Mouse (Mus musculus) stomach, embryonic 15.5 days (tissue): ENCODE data around the gene Grin1. TPM values are rescaled to one million over a fixed set of nuclear protein-coding genes. Genes with fewer than 3 reads are reported as not detected.

Experiments used
- ATAC-seq: fragments of 200-750 bp; cut with Nextera tagmentation; 2 replicates; pipeline ENCODE4 v1.8.0; 2017; ENCODE audit warnings: low read depth, moderate number of reproducible peaks, moderate TSS enrichment; ENCODE audit not compliant: insufficient read depth, low FRiP score
- H3K27ac ChIP-seq: fragments of 300-500 bp; sonication (generic); 2 replicates; pipeline ENCODE4 v1.5.1; 2015; ENCODE audit warnings: mild to moderate bottlenecking, inconsistent platforms
- H3K27me3 ChIP-seq: fragments of 300-500 bp; sonication (generic); replicated peaks from 2 replicates; pipeline ENCODE4 v1.6.1; 2015; ENCODE audit warnings: inconsistent platforms
- H3K36me3 ChIP-seq: fragments of 300-500 bp; sonication (generic); 2 replicates; pipeline ENCODE4 v1.6.1; 2015; ENCODE audit warnings: inconsistent platforms
- H3K4me1 ChIP-seq: fragments of 300-500 bp; sonication (generic); 2 replicates; pipeline ENCODE4 v1.6.1; 2015; ENCODE audit warnings: inconsistent platforms
- H3K4me2 ChIP-seq: fragments of 300-500 bp; sonication (generic); 2 replicates; pipeline ENCODE4 v1.6.1; 2015; ENCODE audit warnings: mild to moderate bottlenecking, inconsistent platforms
- H3K4me3 ChIP-seq: fragments of 300-500 bp; sonication (generic); replicated peaks from 2 replicates; pipeline ENCODE4 v1.5.1; 2015; ENCODE audit warnings: inconsistent platforms
- H3K9ac ChIP-seq: fragments of 300-500 bp; sonication (generic); 2 replicates; pipeline ENCODE4 v1.6.1; 2015; ENCODE audit warnings: inconsistent platforms
- H3K9me3 ChIP-seq: fragments of 300-500 bp; sonication (generic); 2 replicates; pipeline ENCODE4 v1.6.1; 2016; ENCODE audit warnings: inconsistent platforms
- WGBS: fragments of 180-500 bp; shearing (Covaris S2); methylation state at CpG from one replicate; pipeline ENCODE4 v1.1.7; 2015; 5-methylcytosine and 5-hydroxymethylcytosine counted together
- polyA plus RNA-seq: library from polyadenylated mRNA; unstranded; fragments of >200 nt; fragmentation: Nextera tagmentation; extraction: Ambion mirVana; gene quantifications from 2 replicates; pipeline ENCODE4 v1.2.1, GENCODE M21; 2015

Grin1 gene
- polyA plus RNA-seq, 1 experiment from 2014 or later: 1.9 TPM

- H3K36me3 ChIP-seq: 0 out of 2 replicates have a peak, but pooled peaks cover 5% of the 10 kb centered on the region
- H3K4me2 ChIP-seq: no peak overlapping the region
- no peak overlapping the region for H3K9ac ChIP-seq
- 0 out of 2 replicates have a peak, but pooled peaks cover 20% of the 10 kb centered on the region for H3K27me3 ChIP-seq
- H3K27ac ChIP-seq: no peak overlapping the region
- H3K4me1 ChIP-seq: peaks cover 25% of the 10 kb centered on the region
- WGBS: 71% methylated on average over 8 of the region's 8 CpGs
- ATAC-seq: no peak
- H3K4me3 ChIP-seq: no peak overlapping the region
- H3K9me3 ChIP-seq: no peaks in the 10 kb centered on the region
Measured at GRCm38 (mm10) chr2:25243342-25243741, 75.6 kb downstream of the Grin1 start.

GRCm38 (mm10) chr2:25242101-25242506 is 76.9 kb downstream of the Grin1 start, which contains the start of the genes Rnf208 and Cysrt1:
TSS of gene Rnf208 (plus strand) at chr2:25242255.
TSS of gene Cysrt1 (minus strand) at chr2:25242452.
- Histone ChIP-seq H3K4me2 (peak within 1 kb of the TSS; percentile 97), H3K9ac (peak within 1 kb of the TSS; percentile 44), H3K9me3 (no peaks in the 10 kb centered on the region), H3K4me1 (peaks cover 25% of the 10 kb centered on the region), H3K4me3 (peak within 1 kb of the TSS; percentile 52), H3K36me3 (no peaks in the 10 kb centered on the region), H3K27ac (peak within 1 kb of the TSS; percentile 60), H3K27me3 (0 out of 2 replicates have a peak, but pooled peaks cover 20% of the 10 kb centered on the region)
- no peak for ATAC-seq
- under 1% methylated on average over 53 of the region's 59 CpGs for WGBS

GRCm38 (mm10) chr2:25241438-25241775 is 77.6 kb downstream of the Grin1 start:
- Histone ChIP-seq H3K9me3 (no peaks in the 10 kb centered on the region), H3K27me3 (0 out of 2 replicates have a peak, but pooled peaks cover 20% of the 10 kb centered on the region), H3K36me3 (no peaks in the 10 kb centered on the region), H3K4me3 (peak overlapping the region; percentile 52), H3K27ac (peak overlapping the region; percentile 60), H3K9ac (no peak overlapping the region), H3K4me1 (peaks cover 25% of the 10 kb centered on the region), H3K4me2 (peak overlapping the region; percentile 97)
- 13% methylated on average over 6 of the region's 6 CpGs for WGBS
- no peak for ATAC-seq

Other genes starting within 250 kb of the Grin1 start
- gene Entpd8, start 238.9 kb downstream of the Grin1 start, polyA plus RNA-seq: 2.5 and 2.8 TPM in 2 replicates
- 11.4 and 16.1 TPM in 2 replicates for gene Noxa1, start 224.0 kb downstream of the Grin1 start, polyA plus RNA-seq
- 16.9 and 17.1 TPM in 2 replicates for gene Nrarp, start 138.4 kb downstream of the Grin1 start, polyA plus RNA-seq
- gene Tor4a, start 122.3 kb downstream of the Grin1 start, polyA plus RNA-seq: 15.5 and 17.2 TPM in 2 replicates
- 105 and 106 TPM in 2 replicates for gene Nelfb, start 107.7 kb downstream of the Grin1 start, polyA plus RNA-seq
- 0.18 TPM in 1 of 2 replicates, not detected in the other for gene Stpg3, start 104.5 kb downstream of the Grin1 start, polyA plus RNA-seq
- 0.92 and 1.5 TPM in 2 replicates for gene Fam166a, start 100.4 kb downstream of the Grin1 start, polyA plus RNA-seq
- gene Tubb4b, start 94.5 kb downstream of the Grin1 start, polyA plus RNA-seq: 607 and 620 TPM in 2 replicates
- gene Slc34a3, start 84.8 kb downstream of the Grin1 start, polyA plus RNA-seq: 0.65 and 0.86 TPM in 2 replicates
- gene Rnf224, start 82.4 kb downstream of the Grin1 start, polyA plus RNA-seq: 0.10 and 0.13 TPM in 2 replicates
- 13.7 and 13.8 TPM in 2 replicates for gene Rnf208, start 76.9 kb downstream of the Grin1 start, polyA plus RNA-seq
- gene Cysrt1, start 76.7 kb downstream of the Grin1 start, polyA plus RNA-seq: 7.9 and 22.2 TPM in 2 replicates
- 5.7 and 7.2 TPM in 2 replicates for gene AL732309.1, start 72.3 kb downstream of the Grin1 start, polyA plus RNA-seq
- 24.4 and 25.1 TPM in 2 replicates for gene Tmem203, start 63.7 kb downstream of the Grin1 start, polyA plus RNA-seq
- gene Tprn, start 56.6 kb downstream of the Grin1 start, polyA plus RNA-seq: 16.8 and 17.7 TPM in 2 replicates
- 209 TPM in 2 replicates for gene Ssna1, start 46.7 kb downstream of the Grin1 start, polyA plus RNA-seq
- 108 and 114 TPM in 2 replicates for gene Anapc2, start 46.7 kb downstream of the Grin1 start, polyA plus RNA-seq
- gene Tmem210, start 31.0 kb downstream of the Grin1 start, polyA plus RNA-seq: not detected in 2 replicates
- 4.4 and 6.9 TPM in 2 replicates for gene Lrrc26, start 29.3 kb downstream of the Grin1 start, polyA plus RNA-seq
- gene Man1b1, start 13.2 kb upstream of the Grin1 start, polyA plus RNA-seq: 46.4 and 54.6 TPM in 2 replicates
- 21.5 and 22.6 TPM in 2 replicates for gene Dpp7, start 37.2 kb upstream of the Grin1 start, polyA plus RNA-seq
- 41.1 and 46.1 TPM in 2 replicates for gene Uap1l1, start 46.5 kb upstream of the Grin1 start, polyA plus RNA-seq
- gene Sapcd2, start 53.1 kb upstream of the Grin1 start, polyA plus RNA-seq: 37.6 and 41.7 TPM in 2 replicates
- 10.1 and 13.0 TPM in 2 replicates for gene Entpd2, start 76.7 kb upstream of the Grin1 start, polyA plus RNA-seq
- gene Npdc1, start 80.2 kb upstream of the Grin1 start, polyA plus RNA-seq: 47.0 and 49.6 TPM in 2 replicates
- 0.17 and 0.30 TPM in 2 replicates for gene Fut7, start 104.1 kb upstream of the Grin1 start, polyA plus RNA-seq
- gene Abca2, start 109.5 kb upstream of the Grin1 start, polyA plus RNA-seq: 3.9 and 4.8 TPM in 2 replicates
- 11.9 and 26.5 TPM in 2 replicates for gene Clic3, start 137.7 kb upstream of the Grin1 start, polyA plus RNA-seq
- 35.3 and 37.4 TPM in 2 replicates for gene Paxx, start 141.9 kb upstream of the Grin1 start, polyA plus RNA-seq
- 6.8 and 7.5 TPM in 2 replicates for gene Ptgds, start 150.9 kb upstream of the Grin1 start, polyA plus RNA-seq
- gene Lcn12, start 174.7 kb upstream of the Grin1 start, polyA plus RNA-seq: not detected in 2 replicates
- 64.4 and 71.4 TPM in 2 replicates for gene Fbxw5, start 181.6 kb upstream of the Grin1 start, polyA plus RNA-seq
- 8.3 and 8.6 TPM in 2 replicates for gene C8g, start 182.5 kb upstream of the Grin1 start, polyA plus RNA-seq
- gene Traf2, start 227.8 kb upstream of the Grin1 start, polyA plus RNA-seq: 29.4 and 31.2 TPM in 2 replicates
- 371 and 375 TPM in 2 replicates for gene Edf1, start 238.7 kb upstream of the Grin1 start, polyA plus RNA-seq